Mouse (Mus musculus): Measurements from ENCODE around the gene Zfhx2.
A peak's percentile ranks its signal among the peaks of the same experiment; 100 is the strongest.
"Not testable (repeated sequence)": the region's sequence is repeated elsewhere in the genome, so short reads cannot be mapped to it uniquely, and the experiment has no call there.

Zfhx2 gene

GRCm38 (mm10) chr14:55043694-55044093 is 48.4 kb downstream of the Zfhx2 start:
- DNase-seq (ENCODE audit: low read depth) = not testable (repeated sequence)

GRCm38 (mm10) chr14:55032695-55033225 is 59.4 kb downstream of the Zfhx2 start:
- DNase-seq (ENCODE audit: low read depth) = no peak

DNA sequence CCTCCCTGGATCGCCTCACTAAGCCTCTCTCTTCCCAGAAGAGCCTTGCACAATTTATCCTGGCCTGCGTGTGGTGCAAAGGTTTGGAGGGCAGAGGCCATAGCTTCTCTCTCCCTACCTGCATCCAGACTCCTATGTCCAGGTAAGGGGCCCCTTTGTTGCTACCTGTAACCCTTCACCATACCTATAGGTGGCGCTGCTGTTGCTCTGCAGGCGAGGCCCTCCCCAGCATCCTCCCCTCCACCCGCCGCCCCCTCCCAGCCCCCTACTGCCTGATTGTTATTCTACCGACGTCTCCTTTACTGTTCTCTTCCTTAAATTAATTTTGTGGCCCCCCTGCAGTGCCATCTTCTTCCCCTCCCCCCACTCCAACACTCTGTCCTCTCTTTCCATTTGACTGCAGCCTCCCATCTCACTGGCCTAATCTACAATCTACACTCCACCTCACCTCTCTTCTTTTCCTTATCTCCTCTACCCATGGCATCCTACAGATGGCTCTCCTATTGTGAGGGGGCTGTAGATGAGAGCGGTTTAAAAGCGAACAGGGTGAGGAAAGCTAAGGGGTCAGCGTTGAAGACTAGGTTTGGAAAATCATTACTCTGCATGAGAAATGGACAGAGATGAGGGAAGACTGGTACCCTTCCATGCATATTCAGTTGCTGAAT is 63.0 kb downstream of the Zfhx2 start:
- DNase-seq (ENCODE audit: low read depth) = no peak

GRCm38 (mm10) chr14:55028333-55028835 is 63.7 kb downstream of the Zfhx2 start:
- no peak for DNase-seq (ENCODE audit: low read depth)

DNA sequence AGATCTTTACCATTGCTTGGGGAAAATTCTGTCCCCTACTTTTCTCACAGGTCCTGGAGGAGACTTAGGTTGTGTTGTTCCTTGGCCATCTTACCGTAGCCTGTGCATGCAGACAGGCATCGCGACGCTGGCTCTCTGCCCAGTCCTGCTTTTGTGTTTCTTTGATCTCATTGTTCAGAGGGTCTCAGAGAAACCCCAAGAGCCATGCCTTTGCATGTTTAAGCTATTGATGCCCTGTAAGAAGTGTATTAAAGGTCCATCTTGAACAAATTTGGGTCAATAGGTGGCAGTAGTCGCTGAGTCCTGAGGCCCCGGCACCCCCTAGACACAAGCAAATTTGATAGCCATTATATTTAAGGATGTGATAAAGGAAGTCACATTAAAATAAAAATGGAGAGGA is 64.5 kb downstream of the Zfhx2 start:
- no peak for DNase-seq (ENCODE audit: low read depth)

DNA sequence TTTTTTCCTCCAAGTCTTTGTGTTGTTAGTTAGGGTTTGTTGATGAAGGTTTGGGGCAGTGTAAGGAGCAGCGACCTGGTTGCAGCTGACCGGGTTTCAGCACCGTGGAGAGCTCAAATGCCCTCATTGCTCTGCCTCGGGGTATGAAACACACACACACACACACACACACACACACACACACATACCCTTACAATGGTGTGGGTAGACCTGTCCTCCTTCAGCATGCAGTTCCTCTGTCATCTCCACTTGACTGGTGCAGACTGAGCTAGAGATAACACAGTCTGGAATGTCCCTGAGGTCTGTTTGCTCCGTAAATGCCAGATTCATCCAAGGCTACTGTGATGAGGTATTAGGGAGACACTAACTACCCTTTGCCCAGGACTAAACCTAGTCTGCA is 64.9 kb downstream of the Zfhx2 start:
- no peak for DNase-seq (ENCODE audit: low read depth)

DNA sequence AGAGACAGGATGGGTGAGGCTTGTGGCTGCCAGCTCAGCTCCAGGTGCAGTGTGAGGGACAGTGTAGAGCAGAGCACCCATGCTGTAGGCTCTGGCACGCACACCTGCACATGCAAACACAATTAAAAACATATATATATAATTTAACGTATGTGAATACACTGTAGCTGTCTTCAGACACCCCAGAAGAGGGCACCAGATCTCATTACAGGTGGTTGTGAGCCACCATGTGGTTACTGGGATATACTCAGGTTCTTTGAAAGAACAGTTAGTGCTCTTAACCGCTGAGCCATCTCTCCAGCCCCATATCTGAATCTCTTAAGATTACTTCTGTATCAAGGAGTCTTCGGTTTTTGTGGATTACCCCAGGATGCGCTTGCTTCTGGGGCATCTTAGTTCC is 66.6 kb downstream of the Zfhx2 start:
- no peak for DNase-seq (ENCODE audit: low read depth)

- DNase-seq (ENCODE audit: low read depth) = peak; percentile 36
Measured at GRCm38 (mm10) chr14:55024236-55024635, 67.9 kb downstream of the Zfhx2 start.

- DNase-seq (ENCODE audit: low read depth) = no peak
Measured at GRCm38 (mm10) chr14:55023011-55023410, 69.1 kb downstream of the Zfhx2 start.

DNA sequence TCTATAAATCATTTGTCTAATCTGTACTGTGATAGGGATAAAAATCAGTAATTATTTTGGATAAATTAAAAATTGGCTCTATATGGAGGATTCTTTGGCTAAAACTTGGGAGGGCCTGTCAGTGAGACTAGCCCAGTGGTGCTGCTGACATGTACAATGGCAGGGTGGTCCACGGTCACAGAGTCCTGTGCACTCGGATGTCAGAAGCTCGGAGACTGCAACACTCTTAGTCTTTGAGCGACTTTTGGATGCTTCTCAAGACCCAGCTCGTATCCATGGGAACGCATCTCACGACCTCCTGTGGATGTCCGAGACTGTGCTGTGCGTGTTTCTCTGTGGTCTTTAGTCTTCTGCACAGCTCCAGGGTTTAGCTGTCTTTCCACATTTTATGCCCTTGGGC is 71.7 kb downstream of the Zfhx2 start:
- no peak for DNase-seq (ENCODE audit: low read depth)

DNA sequence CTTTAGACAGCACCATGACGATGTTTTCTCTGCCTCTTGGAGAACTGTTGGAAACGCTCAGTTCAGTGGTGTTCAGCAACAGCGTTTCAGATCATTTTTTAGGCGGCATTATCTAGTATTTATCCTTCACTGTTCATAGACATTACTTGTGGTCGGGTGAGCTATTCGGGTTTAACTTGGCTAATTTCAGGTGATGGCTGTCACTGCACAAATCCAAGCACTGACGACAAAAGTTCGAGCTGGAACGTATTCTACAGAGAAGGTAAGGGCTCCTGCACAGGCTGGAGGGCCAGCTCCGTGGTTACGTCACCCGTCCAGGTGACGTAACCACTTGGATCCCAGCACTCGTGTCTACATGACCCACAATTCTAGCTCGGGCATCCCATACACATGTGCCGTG is 75.2 kb downstream of the Zfhx2 start:
- no peak for DNase-seq (ENCODE audit: low read depth)

- no peak for DNase-seq (ENCODE audit: low read depth)
Measured at GRCm38 (mm10) chr14:55015767-55016111, 76.4 kb downstream of the Zfhx2 start.

DNA sequence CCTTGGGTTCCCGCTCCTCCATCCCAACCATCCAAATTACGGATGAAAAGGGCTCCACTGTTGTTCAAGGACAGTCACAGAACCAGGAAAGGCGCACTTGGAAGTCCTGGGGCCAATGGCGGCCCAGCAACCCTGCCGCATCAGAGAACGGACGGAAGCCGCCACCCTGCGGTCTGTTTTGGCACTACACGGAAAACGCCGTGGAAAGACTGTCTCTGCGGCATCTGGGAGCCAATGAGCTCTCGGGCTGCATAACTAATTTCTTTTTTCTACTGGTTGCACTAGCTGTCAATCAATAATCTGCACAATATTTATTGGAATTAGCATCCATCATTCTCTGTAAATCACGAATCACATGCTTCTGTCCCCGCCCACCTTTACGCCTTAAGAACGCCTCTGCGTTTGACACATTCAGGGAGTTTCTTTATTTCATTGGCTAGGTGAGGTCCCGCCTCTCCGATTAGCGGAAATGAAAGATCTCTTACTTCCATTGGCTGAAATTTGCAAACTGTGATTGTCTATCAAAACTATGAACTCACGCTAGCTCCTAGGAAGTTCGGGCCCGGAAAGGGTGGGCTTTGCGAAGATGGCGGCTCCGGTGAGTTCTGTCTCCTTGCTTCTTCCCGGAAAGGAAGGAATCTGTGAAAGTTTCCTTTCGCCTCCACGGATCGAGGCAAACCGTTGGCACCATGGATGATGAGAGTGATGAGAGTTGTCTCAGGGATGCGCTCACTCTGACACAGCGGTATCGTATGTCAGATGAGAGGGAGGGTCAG is 76.9 kb downstream of the Zfhx2 start, which contains the start of gene Ngdn:
Gene Ngdn (plus strand): TSS at position 464 of the 776 bp plus-strand sequence.
- peak; percentile 99 for DNase-seq (ENCODE audit: low read depth)

DNA sequence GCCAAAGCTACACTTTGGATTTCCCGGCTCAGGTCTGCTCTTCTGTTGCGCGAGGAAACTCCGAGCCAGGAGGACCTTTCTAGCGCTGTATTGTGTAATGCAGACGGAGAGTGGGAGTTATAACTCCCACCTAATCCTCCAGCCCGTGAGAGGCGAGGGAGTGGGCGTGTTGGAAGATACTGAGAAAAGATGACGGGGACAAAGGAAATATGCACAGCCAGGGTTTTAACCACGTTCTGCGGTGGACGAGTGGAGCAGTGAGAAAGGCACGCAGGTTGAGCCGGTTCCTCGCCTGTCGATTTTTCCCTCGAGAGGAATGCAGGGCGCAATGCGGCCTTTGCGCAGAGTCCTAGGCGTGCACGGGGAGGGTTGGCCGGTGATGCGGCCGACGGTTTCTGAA is 77.5 kb downstream of the Zfhx2 start:
- no peak for DNase-seq (ENCODE audit: low read depth)

DNA sequence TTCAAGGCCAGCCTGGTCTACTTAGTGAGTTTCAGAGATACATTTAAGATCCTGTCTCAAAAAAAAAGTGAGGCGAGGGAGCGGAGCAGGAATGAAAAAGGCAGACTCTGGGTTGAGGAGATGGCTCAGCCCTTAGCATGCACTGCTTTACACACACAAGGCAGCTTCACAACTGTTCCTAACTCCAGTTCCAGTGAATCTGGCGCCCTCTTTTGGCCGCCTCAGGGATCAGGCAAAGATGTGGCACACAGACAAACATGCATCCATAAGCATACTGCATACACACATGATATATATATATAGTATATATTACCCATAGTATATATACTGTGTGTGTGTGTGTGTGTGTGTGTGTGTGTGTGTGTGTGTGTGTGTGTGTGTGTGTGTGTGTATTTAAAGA is 81.0 kb downstream of the Zfhx2 start:
- no peak for DNase-seq (ENCODE audit: low read depth)

Measured in fibroblast of lung, adult 2 months (primary cell).